Mouse (Mus musculus): ENCODE results near the gene Ccl24.

GRCm38 (mm10) chr5:135556259-135556658, 16.6 kb downstream of the Ccl24 start:
- TF ChIP-seq EP300 (IDR thresholded peaks at IDR 0.05; ENCODE audit: low read depth) = no peak
- no peak for TF ChIP-seq CTCF (IDR thresholded peaks at IDR 0.05; ENCODE audit: low read depth)
